Mouse (Mus musculus): ENCODE data around the gene Rab8b. TPM values are rescaled to one million over a fixed set of nuclear protein-coding genes. Genes with fewer than 3 reads are reported as not detected.

Gene Rab8b
- polyA plus RNA-seq, 1 experiment from 2014 or later = 10.7 TPM

DNA sequence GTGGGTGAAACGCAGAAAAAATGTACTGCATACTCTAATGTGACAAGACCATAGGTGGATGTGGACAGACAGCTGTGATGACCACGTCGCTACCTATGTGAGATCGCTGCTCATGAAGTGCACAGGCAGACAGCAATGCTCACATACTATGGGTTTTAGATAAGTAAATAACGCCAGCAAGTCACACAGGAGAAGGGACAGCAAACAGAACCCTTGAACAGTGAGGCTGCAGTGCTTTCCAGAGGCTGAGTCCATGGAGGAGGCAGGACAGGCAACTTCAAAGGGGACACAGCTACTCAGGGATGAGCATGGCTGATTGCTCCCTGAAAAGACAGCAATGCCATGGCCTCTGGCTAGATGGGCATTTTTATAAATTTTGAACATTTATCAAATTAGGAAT lies 72.7 kb downstream of the Rab8b start:
- WGBS (ENCODE audit: insufficient replicate concordance) = 70% methylated on average over 5 of the region's 5 CpGs
- TF ChIP-seq CTCF (IDR thresholded peaks at IDR 0.05; ENCODE audit: low read depth) (no peak), EP300 (IDR thresholded peaks at IDR 0.05; ENCODE audit: low read depth) (no peak)
- H3K4me2 ChIP-seq (ENCODE audit: low read depth, low read length) = no peak overlapping the region
- H3K36me3 ChIP-seq (replicated peaks; ENCODE audit: insufficient read depth, low read length) = peaks cover 30% of the 10 kb centered on the region
- H3K27ac ChIP-seq (ENCODE audit: low read depth) = no peak overlapping the region
- no peak overlapping the region for H3K4me3 ChIP-seq (ENCODE audit: low read depth, low read length)
- no peak for DNase-seq
- no peaks in the 10 kb centered on the region for H3K9me3 ChIP-seq (ENCODE audit: low read length)
- no peak overlapping the region for H3K9ac ChIP-seq (replicated peaks)
- no peaks in the 10 kb centered on the region for H3K27me3 ChIP-seq (ENCODE audit: insufficient read depth, low read length)
- H3K4me1 ChIP-seq (ENCODE audit: insufficient read depth) = no peaks in the 10 kb centered on the region
- ATAC-seq = no peak

DNA sequence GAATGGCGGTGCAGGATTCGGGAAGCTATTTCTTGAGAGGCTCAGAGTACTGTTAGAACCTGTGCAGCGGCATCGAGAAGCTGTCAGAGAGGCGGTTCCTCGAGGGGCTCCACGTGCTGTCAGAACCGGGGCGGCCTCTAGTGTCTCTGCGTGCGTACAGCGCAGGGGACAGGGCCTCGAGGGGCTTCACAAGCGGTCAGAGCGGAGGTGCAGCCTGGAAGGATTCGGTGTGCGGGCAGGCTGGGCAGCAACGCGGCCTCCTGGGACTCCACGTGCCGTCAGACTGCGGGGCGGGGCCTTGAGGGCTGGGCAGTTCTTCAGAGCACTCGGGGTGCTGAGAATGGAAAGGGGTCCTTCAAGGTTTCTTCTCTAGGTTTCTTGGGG lies 84.4 kb downstream of the Rab8b start:
- no peaks in the 10 kb centered on the region for H3K27me3 ChIP-seq (ENCODE audit: insufficient read depth, low read length)
- TF ChIP-seq CTCF (IDR thresholded peaks at IDR 0.05; ENCODE audit: low read depth) (peak; percentile 27), EP300 (IDR thresholded peaks at IDR 0.05; ENCODE audit: low read depth) (no peak)
- H3K27ac ChIP-seq (ENCODE audit: low read depth) = peak overlapping the region; percentile 53; the same call in 1 of the 2 replicates
- peaks cover 20% of the 10 kb centered on the region for H3K4me1 ChIP-seq (ENCODE audit: insufficient read depth)
- no peaks in the 10 kb centered on the region for H3K9me3 ChIP-seq (ENCODE audit: low read length)
- H3K9ac ChIP-seq (replicated peaks) = peak overlapping the region; percentile 67
- H3K4me2 ChIP-seq (ENCODE audit: low read depth, low read length) = peak overlapping the region; percentile 98
- 3% methylated on average over 24 of the region's 24 CpGs for WGBS (ENCODE audit: insufficient replicate concordance)
- DNase-seq = no peak
- peak; percentile 48 for ATAC-seq
- H3K36me3 ChIP-seq (replicated peaks; ENCODE audit: insufficient read depth, low read length) = no peaks in the 10 kb centered on the region
- H3K4me3 ChIP-seq (ENCODE audit: low read depth, low read length) = peak overlapping the region; percentile 59

DNA sequence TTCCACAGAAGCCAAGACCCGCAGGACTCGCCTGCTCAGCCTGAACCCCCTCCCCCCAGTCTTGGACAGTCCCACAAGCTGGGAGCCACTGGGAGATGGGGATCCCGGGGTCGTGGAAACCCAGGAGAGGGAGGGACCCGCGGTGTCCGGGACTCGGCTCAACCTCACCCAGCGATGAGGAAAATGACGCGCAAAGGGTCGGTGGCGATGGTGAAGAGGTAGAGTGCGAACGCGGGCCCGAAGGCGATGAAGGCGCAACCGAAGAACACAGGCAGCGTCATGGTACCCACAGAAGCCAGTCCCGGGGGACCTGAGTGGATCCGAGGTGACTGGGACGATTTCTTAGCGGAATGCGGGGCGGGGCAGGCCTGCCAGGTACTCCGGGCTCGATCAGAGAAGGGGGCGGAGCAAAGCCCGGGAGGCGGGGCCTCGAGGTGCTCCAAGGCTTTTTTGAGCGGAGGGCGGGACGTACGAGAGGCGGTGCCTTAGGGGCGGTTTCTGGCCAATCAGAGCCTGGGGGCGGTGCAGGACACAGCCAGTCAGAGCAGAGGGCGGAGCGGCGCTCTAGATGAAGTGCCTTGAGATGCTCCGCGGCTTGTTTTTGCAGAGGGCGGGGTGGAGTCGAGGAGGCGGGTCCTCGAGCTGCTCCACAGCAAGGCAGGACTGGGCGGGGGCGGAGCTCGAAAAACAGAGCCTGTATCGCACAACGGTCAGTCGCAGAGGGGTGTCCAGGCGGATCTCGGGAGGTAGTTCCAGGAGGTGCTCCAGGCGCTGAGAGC lies 85.0 kb downstream of the Rab8b start, which contains the start of gene Aph1c:
TSS of gene Aph1c (minus strand) at position 409 of the 779 bp plus-strand sequence.
- ATAC-seq (peak; percentile 99), DNase-seq (peak; percentile 99)
- TF ChIP-seq CTCF (IDR thresholded peaks at IDR 0.05; ENCODE audit: low read depth) (no peak), EP300 (IDR thresholded peaks at IDR 0.05; ENCODE audit: low read depth) (no peak)
- Histone ChIP-seq H3K27ac (ENCODE audit: low read depth) (peak within 1 kb of the TSS; percentile 53), H3K4me3 (ENCODE audit: low read depth, low read length) (peak within 1 kb of the TSS; percentile 59), H3K9ac (replicated peaks) (peak within 1 kb of the TSS; percentile 67), H3K27me3 (ENCODE audit: insufficient read depth, low read length) (no peaks in the 10 kb centered on the region), H3K36me3 (replicated peaks; ENCODE audit: insufficient read depth, low read length) (no peaks in the 10 kb centered on the region), H3K4me1 (ENCODE audit: insufficient read depth) (peaks cover 20% of the 10 kb centered on the region), H3K4me2 (ENCODE audit: low read depth, low read length) (peak within 1 kb of the TSS; percentile 98), H3K9me3 (ENCODE audit: low read length) (no peaks in the 10 kb centered on the region)
- under 1% methylated on average over 57 of the region's 58 CpGs for WGBS (ENCODE audit: insufficient replicate concordance)

DNA sequence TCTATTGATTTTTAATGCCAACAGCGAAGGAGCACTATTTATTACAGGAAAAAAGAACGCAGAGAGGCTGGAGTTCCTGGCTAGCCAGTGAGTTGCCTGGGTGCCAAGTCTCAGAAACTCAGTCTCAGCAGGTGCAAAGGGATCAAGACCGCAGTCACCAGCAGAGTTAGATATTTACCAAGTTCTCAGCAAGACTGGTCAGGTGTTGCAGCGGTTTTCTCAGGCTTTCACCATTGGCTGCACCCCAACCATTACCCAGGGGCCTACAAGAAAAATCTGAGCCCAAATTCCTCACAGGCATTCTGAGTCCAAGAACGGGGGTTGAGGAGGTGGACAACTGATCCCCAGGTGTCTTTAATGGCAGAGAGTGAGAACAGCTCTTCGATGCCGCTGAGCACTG lies 85.6 kb downstream of the Rab8b start:
- H3K9me3 ChIP-seq (ENCODE audit: low read length) = no peaks in the 10 kb centered on the region
- peak overlapping the region; percentile 59 for H3K4me3 ChIP-seq (ENCODE audit: low read depth, low read length)
- no peak overlapping the region for H3K27ac ChIP-seq (ENCODE audit: low read depth)
- peak overlapping the region; percentile 98 for H3K4me2 ChIP-seq (ENCODE audit: low read depth, low read length)
- H3K4me1 ChIP-seq (ENCODE audit: insufficient read depth) = peaks cover 20% of the 10 kb centered on the region
- ATAC-seq (no peak), DNase-seq (no peak)
- TF ChIP-seq EP300 (IDR thresholded peaks at IDR 0.05; ENCODE audit: low read depth) = no peak
- WGBS (ENCODE audit: insufficient replicate concordance) = 37% methylated on average over 7 of the region's 7 CpGs
- peak overlapping the region; percentile 58; the same call in 1 of the 2 replicates for H3K9ac ChIP-seq (replicated peaks)
- H3K27me3 ChIP-seq (ENCODE audit: insufficient read depth, low read length) = no peaks in the 10 kb centered on the region
- no peaks in the 10 kb centered on the region for H3K36me3 ChIP-seq (replicated peaks; ENCODE audit: insufficient read depth, low read length)

DNA sequence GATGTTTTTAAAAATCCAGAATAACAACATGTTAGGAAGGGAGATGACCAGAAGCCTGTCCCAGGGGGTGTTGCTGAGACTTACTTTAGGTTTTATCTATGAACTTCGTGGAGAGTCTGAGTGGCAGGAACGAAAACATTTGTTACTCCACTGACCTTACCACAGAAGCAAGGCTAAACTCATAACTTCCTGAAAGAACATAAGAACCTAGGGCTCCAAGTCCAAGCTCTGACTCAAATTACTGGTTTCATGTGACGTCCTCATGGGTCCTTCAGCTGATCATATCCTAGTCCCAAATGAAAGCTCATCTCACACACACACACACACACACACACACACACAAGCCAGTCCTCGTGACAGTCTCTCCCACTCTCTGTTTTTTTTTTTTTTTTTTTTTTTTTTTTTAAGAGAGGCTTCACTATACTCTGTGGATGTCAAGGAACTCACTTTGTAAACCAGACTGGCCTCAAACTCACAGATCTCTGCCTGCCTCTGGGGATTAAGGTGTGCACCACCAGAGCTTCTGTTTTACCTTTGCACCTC lies 87.0 kb downstream of the Rab8b start:
- Histone ChIP-seq H3K36me3 (replicated peaks; ENCODE audit: insufficient read depth, low read length) (no peaks in the 10 kb centered on the region), H3K9me3 (ENCODE audit: low read length) (no peaks in the 10 kb centered on the region), H3K4me1 (ENCODE audit: insufficient read depth) (peaks cover 20% of the 10 kb centered on the region), H3K27me3 (ENCODE audit: insufficient read depth, low read length) (no peaks in the 10 kb centered on the region), H3K4me2 (ENCODE audit: low read depth, low read length) (no peak overlapping the region), H3K27ac (ENCODE audit: low read depth) (peak overlapping the region; percentile 44), H3K4me3 (ENCODE audit: low read depth, low read length) (no peak overlapping the region), H3K9ac (replicated peaks) (no peak overlapping the region)
- no peak for TF ChIP-seq CTCF (IDR thresholded peaks at IDR 0.05; ENCODE audit: low read depth)
- TF ChIP-seq EP300 (IDR thresholded peaks at IDR 0.05; ENCODE audit: low read depth) = no peak
- 34% methylated on average over 4 of the region's 4 CpGs for WGBS (ENCODE audit: insufficient replicate concordance)
- ATAC-seq (no peak), DNase-seq (no peak)

DNA sequence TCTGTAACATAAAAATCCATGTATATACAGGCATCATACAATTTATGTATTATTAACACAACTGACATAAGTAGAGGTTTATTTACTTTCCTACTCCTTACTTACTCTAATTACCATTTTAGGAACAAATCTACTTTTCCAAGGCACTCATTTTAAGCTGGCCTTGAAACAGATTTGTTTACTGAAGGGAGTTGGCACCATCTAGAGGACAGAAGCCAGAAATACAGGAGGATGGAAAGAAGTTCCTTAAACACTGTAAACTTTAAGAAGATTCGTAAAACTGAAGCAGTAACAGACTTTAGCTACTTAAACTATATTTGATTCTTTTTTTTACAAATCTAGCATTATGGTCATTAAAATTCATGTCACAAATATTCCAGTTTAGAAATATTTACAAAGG lies 93.5 kb downstream of the Rab8b start:
- no peaks in the 10 kb centered on the region for H3K9me3 ChIP-seq (ENCODE audit: low read length)
- no peak overlapping the region for H3K27ac ChIP-seq (ENCODE audit: low read depth)
- WGBS (ENCODE audit: insufficient replicate concordance) = 32% methylated on average over 1 of the region's 1 CpGs
- DNase-seq = no peak
- H3K4me2 ChIP-seq (ENCODE audit: low read depth, low read length) = no peak overlapping the region
- ATAC-seq = no peak
- TF ChIP-seq EP300 (IDR thresholded peaks at IDR 0.05; ENCODE audit: low read depth) (no peak), CTCF (IDR thresholded peaks at IDR 0.05; ENCODE audit: low read depth) (peak; percentile 82)
- H3K27me3 ChIP-seq (ENCODE audit: insufficient read depth, low read length) = no peaks in the 10 kb centered on the region
- no peak overlapping the region for H3K9ac ChIP-seq (replicated peaks)
- 0 out of 2 replicates have a peak, but pooled peaks cover 2% of the 10 kb centered on the region for H3K36me3 ChIP-seq (replicated peaks; ENCODE audit: insufficient read depth, low read length)
- no peaks in the 10 kb centered on the region for H3K4me1 ChIP-seq (ENCODE audit: insufficient read depth)
- H3K4me3 ChIP-seq (ENCODE audit: low read depth, low read length) = no peak overlapping the region
